Comparison of ENCODE assay signal across 9 mouse cellular contexts in genomic region chr11:87757001-87757954, GRCm38 (mm10). TPM values are rescaled to one million over a fixed set of nuclear protein-coding genes. Genes with fewer than 3 reads are reported as not detected.
DNase-seq lines count a peak whose midpoint lies in the region; ATAC-seq lines count a peak whose summit lies in the region.
"Had no signal": no experiment of that assay in that cellular context is flagged by ENCODE, and none has a peak within 500 bp of the region (broad histone marks: within the 10 kb centered on the region; RNA-seq: fewer than 3 reads in every experiment).

No protein-coding gene starts in this region.

- no peaks in the 10 kb centered on the region for H3K9me3 ChIP-seq in megakaryocyte, embryonic 14.5 days
- H3K9me3 ChIP-seq in liver, embryonic 15.5 days (replicated peaks) = no peaks in the 10 kb centered on the region

- peak overlapping the region; percentile 63 for H3K27ac ChIP-seq in brown adipose tissue, adult 24 weeks (replicated peaks; ENCODE audit: low read depth, low read length)
- peak overlapping the region; percentile 98 for H3K27ac ChIP-seq in liver, embryonic 15.5 days (replicated peaks)

- H3K4me2 ChIP-seq in liver, embryonic 15.5 days = peak overlapping the region; percentile 78

- peak overlapping the region; percentile 99 for H3K4me3 ChIP-seq in megakaryocyte, embryonic 14.5 days (replicated peaks)
- peak overlapping the region; percentile 55 for H3K4me3 ChIP-seq in brown adipose tissue, adult 24 weeks (ENCODE audit: insufficient read depth, low read depth, low read length)
- H3K4me3 ChIP-seq in liver, embryonic 15.5 days (replicated peaks) = peak overlapping the region; percentile 81

- H3K4me1 ChIP-seq in megakaryocyte, embryonic 14.5 days = peaks cover 75% of the 10 kb centered on the region
- H3K4me1 ChIP-seq in brown adipose tissue, adult 24 weeks (ENCODE audit: control insufficient read depth, insufficient read depth, insufficient read length, low read length) = no peaks in the 10 kb centered on the region
- peaks cover 65% of the 10 kb centered on the region for H3K4me1 ChIP-seq in liver, embryonic 15.5 days (replicated peaks)

- peaks cover 36% of the 10 kb centered on the region for H3K36me3 ChIP-seq in megakaryocyte, embryonic 14.5 days (replicated peaks; ENCODE audit: low read length)
- H3K36me3 ChIP-seq in liver, embryonic 15.5 days (replicated peaks) = peaks cover 22% of the 10 kb centered on the region

- H3K9ac ChIP-seq in liver, embryonic 15.5 days = peak overlapping the region; percentile 88

- WGBS in liver, embryonic 15.5 days (ENCODE audit: insufficient replicate concordance) = 15% methylated on average over 25 of the region's 25 CpGs

- ATAC-seq in megakaryocyte, adult 5-6 weeks (ENCODE audit: poor library complexity, severe bottlenecking) = no peak
- no peak for ATAC-seq in liver, embryonic 15.5 days (ENCODE audit: insufficient read depth)

- peaks cover 8% of the 10 kb centered on the region for H3K27me3 ChIP-seq in megakaryocyte, embryonic 14.5 days (replicated peaks)
- peaks cover 27% of the 10 kb centered on the region for H3K27me3 ChIP-seq in liver, embryonic 15.5 days

- peak; percentile 72 for DNase-seq in thymus, postnatal 25 days
- DNase-seq in gastrocnemius, postnatal 4 days (ENCODE audit: low spot score in 2 of 2) = no peak
- DNase-seq in cerebellum, adult 11-12 months = no peak

RNA-seq across cellular contexts. Expression of gene Tspoap1, which starts 3.1 kb away (rescaled TPM):
- 12.9 and 13.9 TPM in 2 replicates for polyA plus RNA-seq in megakaryocyte, embryonic 14.5 days (2012; ENCODE audit: insufficient read depth, low replicate concordance)
- 5.4 and 8.0 TPM in 2 replicates for total RNA-seq in megakaryocyte, adult 5-6 weeks (2015)
- 6.1 and 8.6 TPM in 2 replicates for total RNA-seq in megakaryocyte, adult 5-6 weeks (2017)
- polyA plus RNA-seq in brown adipose tissue, adult 24 weeks (2012; ENCODE audit: insufficient read depth, insufficient read length, missing spikeins) = not detected in 2 replicates
- polyA plus RNA-seq in liver, embryonic 15.5 days (2015; fragmentation: Nextera tagmentation; extraction: Ambion mirVana) = 3.3 and 3.5 TPM in 2 replicates
- total RNA-seq in gastrocnemius, postnatal 4 days (2021) = under 1 TPM; 0.18 to 0.39 TPM

RNA-seq across cellular contexts. Expression of gene Supt4a, which starts 19.9 kb away (rescaled TPM):
- polyA plus RNA-seq in megakaryocyte, embryonic 14.5 days (2012; ENCODE audit: insufficient read depth, low replicate concordance) = 5.6 and 15.5 TPM in 2 replicates
- 200 and 205 TPM in 2 replicates for total RNA-seq in megakaryocyte, adult 5-6 weeks (2015)
- total RNA-seq in megakaryocyte, adult 5-6 weeks (2017) = 58.9 and 59.0 TPM in 2 replicates
- polyA plus RNA-seq in brown adipose tissue, adult 24 weeks (2012; ENCODE audit: insufficient read depth, insufficient read length, missing spikeins) = 90.3 and 97.1 TPM in 2 replicates
- polyA plus RNA-seq in liver, embryonic 15.5 days (2015; fragmentation: Nextera tagmentation; extraction: Ambion mirVana) = 177 and 195 TPM in 2 replicates
- total RNA-seq in gastrocnemius, postnatal 4 days (2021) = 10 to 100 TPM; 52.1 to 55.5 TPM

RNA-seq across cellular contexts. Expression of gene Mpo, which starts 36.1 kb away (rescaled TPM):
- polyA plus RNA-seq in megakaryocyte, embryonic 14.5 days (2012; ENCODE audit: insufficient read depth, low replicate concordance) = 30.8 and 297 TPM in 2 replicates
- 284 and 331 TPM in 2 replicates for total RNA-seq in megakaryocyte, adult 5-6 weeks (2015)
- 235 and 273 TPM in 2 replicates for total RNA-seq in megakaryocyte, adult 5-6 weeks (2017)
- polyA plus RNA-seq in brown adipose tissue, adult 24 weeks (2012; ENCODE audit: insufficient read depth, insufficient read length, missing spikeins) = not detected in 2 replicates
- 448 and 474 TPM in 2 replicates for polyA plus RNA-seq in liver, embryonic 15.5 days (2015; fragmentation: Nextera tagmentation; extraction: Ambion mirVana)
- total RNA-seq in gastrocnemius, postnatal 4 days (2021) = under 1 TPM; 0.34 to 0.93 TPM
- total RNA-seq: left cerebral cortex, postnatal 10 days had no signal
- polyA plus RNA-seq: frontal cortex, adult 2 months had no signal

Comparison
In these comparisons a context has a peak if more than half of its experiments do, and no peak if none do; other contexts are left out.
1. RNA of gene Mpo, which starts 36.1 kb away (polyA plus RNA-seq): 448 to 474 TPM in liver, embryonic 15.5 days and 30.8 to 297 TPM in megakaryocyte, embryonic 14.5 days; not detected in brown adipose tissue, adult 24 weeks; every median in the first group is over 10 times any median in the second.
2. Peak in every context shown above with its lines, with median percentiles within 50 percentile points of each other: H3K4me3 ChIP-seq.